In genomic region chr4:23787417-23788204, GRCm38 (mm10) we compare ENCODE assay signal across 12 mouse cellular contexts.
A peak's percentile ranks its signal among the peaks of the same experiment; 100 is the strongest.
DNase-seq lines count a peak whose midpoint lies in the region; ATAC-seq and TF ChIP-seq lines count a peak whose summit lies in the region.
"Had no signal": no experiment of that assay in that cellular context is flagged by ENCODE, and none has a peak within 500 bp of the region (broad histone marks: within the 10 kb centered on the region; RNA-seq: fewer than 3 reads in every experiment).

No protein-coding gene starts in this region.

- TF ChIP-seq POLR2A in brain, embryonic 14.5 days (IDR thresholded peaks at IDR 0.05; ENCODE audit: borderline replicate concordance, extremely low read depth, insufficient read depth, insufficient read length, poor library complexity, severe bottlenecking): no peak

- ATAC-seq in forebrain, embryonic 11.5 days (replicated peaks; ENCODE audit: low FRiP score): peak; percentile 98
- ATAC-seq in hindbrain, embryonic 15.5 days (ENCODE audit: low FRiP score, low read depth): peak; percentile 91

- H3K36me3 ChIP-seq in forebrain, embryonic 11.5 days (ENCODE audit: control insufficient read depth, insufficient read depth, low read length): no peaks in the 10 kb centered on the region
- no peaks in the 10 kb centered on the region for H3K36me3 ChIP-seq in hindbrain, embryonic 15.5 days

- no peaks in the 10 kb centered on the region for H3K4me1 ChIP-seq in forebrain, embryonic 11.5 days (replicated peaks; ENCODE audit: control insufficient read depth, insufficient read depth, low read length)
- H3K4me1 ChIP-seq in hindbrain, embryonic 15.5 days (replicated peaks): peaks cover 4% of the 10 kb centered on the region; the same call in 1 of the 2 replicates

- peaks cover 2% of the 10 kb centered on the region; the same call in 1 of the 2 replicates for H3K27me3 ChIP-seq in forebrain, embryonic 11.5 days (ENCODE audit: control insufficient read depth, insufficient read depth, low read length)
- H3K27me3 ChIP-seq in hindbrain, embryonic 15.5 days: no peaks in the 10 kb centered on the region

- 10% methylated on average over 4 of the region's 4 CpGs for WGBS in forebrain, embryonic 11.5 days
- WGBS in hindbrain, embryonic 15.5 days: 18% methylated on average over 4 of the region's 4 CpGs

- DNase-seq in brain, embryonic 14.5 days (ENCODE audit: low read depth): peak; percentile 95
- DNase-seq in forebrain, embryonic 11.5 days (ENCODE audit: low spot score): peak; percentile 64
- peak; percentile 25 for DNase-seq in neural tube, embryonic 10.5 days (ENCODE audit: extremely low spot score, low spot score)
- no peak for DNase-seq in right cerebral cortex, adult 18-20 months
- no peak for DNase-seq in gastrocnemius, adult 18-20 months (ENCODE audit: low spot score)
- DNase-seq in cerebellum, adult 11-12 months: no peak
- no peak for DNase-seq in spleen, postnatal 10 days (ENCODE audit: low spot score in 2 of 2)
- DNase-seq: B cell, adult 2 months; heart, postnatal 4 days; liver had no signal

- H3K4me3 ChIP-seq in forebrain, embryonic 11.5 days (ENCODE audit: low read depth, low read length): no peak overlapping the region
- H3K4me3 ChIP-seq in hindbrain, embryonic 15.5 days: no peak overlapping the region

- no peak for TF ChIP-seq CTCF in brain, embryonic 14.5 days (IDR thresholded peaks at IDR 0.05; ENCODE audit: borderline replicate concordance, extremely low read depth, insufficient read depth, insufficient read length)

- H3K9me3 ChIP-seq in forebrain, embryonic 11.5 days (ENCODE audit: control insufficient read depth, low read length): no peaks in the 10 kb centered on the region
- no peaks in the 10 kb centered on the region for H3K9me3 ChIP-seq in hindbrain, embryonic 15.5 days

- no peak overlapping the region for H3K4me2 ChIP-seq in forebrain, embryonic 11.5 days (ENCODE audit: low read depth, low read length, severe bottlenecking)
- H3K4me2 ChIP-seq in hindbrain, embryonic 15.5 days: no peak overlapping the region

- peak overlapping the region; percentile 43; the same call in 1 of the 2 replicates for H3K27ac ChIP-seq in forebrain, embryonic 11.5 days (ENCODE audit: low read depth, low read length)
- peak overlapping the region; percentile 38; the same call in 1 of the 2 replicates for H3K27ac ChIP-seq in hindbrain, embryonic 15.5 days (replicated peaks)
- H3K27ac ChIP-seq: kidney, postnatal 0 days had no signal

- no peak overlapping the region for H3K9ac ChIP-seq in forebrain, embryonic 11.5 days (ENCODE audit: low read length)
- H3K9ac ChIP-seq in hindbrain, embryonic 15.5 days: 0 out of 2 replicates have a peak overlapping the region, but pooled peaks have one; percentile 10

Comparison
In these comparisons a context has a peak if more than half of its experiments do, and no peak if none do; other contexts are left out.
1. DNase-seq: peak in brain, embryonic 14.5 days (single experiment), forebrain, embryonic 11.5 days (single experiment) and neural tube, embryonic 10.5 days (single experiment); none in right cerebral cortex, adult 18-20 months (single experiment), gastrocnemius, adult 18-20 months (single experiment), cerebellum, adult 11-12 months (single experiment) and spleen, postnatal 10 days (0 of 2).